Mouse (Mus musculus): Measurements from ENCODE around the gene Gtpbp1. TPM values are rescaled to one million over a fixed set of nuclear protein-coding genes. Genes with fewer than 3 reads are reported as not detected.

Gene Gtpbp1
- total and polyA plus RNA-seq, 3 experiments = 25.3 to 45.3 (median 34.2) TPM

DNA sequence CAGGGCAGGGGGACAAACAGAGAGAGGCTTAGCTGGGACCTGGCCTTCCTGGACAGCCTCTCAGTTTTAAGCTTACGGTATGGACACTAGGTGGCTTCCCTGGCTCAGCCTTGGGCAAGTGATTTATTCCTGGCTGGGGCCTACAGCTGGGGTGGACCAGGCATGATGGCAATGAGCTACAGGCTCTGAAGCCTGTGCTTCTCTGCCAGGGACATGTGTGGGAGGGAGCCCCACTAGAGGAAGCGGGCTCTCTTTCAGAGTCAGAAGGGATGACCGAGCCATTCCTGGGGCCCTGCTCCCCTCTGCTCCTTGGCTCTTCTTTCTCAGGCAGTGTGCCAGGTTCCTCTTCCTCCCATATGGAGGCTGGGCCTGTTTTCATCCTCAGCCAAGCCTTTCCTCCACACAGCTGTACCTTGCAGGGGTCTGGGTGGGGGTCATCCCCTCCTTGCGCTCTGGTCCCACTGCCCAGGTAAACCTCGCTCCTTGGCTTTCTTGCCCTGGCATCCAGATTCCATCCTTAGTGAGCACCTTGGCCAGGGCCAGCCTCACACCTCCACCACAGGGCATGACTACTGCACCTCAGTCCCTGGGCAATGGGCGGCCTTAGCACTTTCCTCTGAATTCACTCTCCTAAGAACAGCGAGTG, 73.1 kb downstream of the Gtpbp1 start:
- no peak overlapping the region for H3K4me3 ChIP-seq (replicated peaks in 1 of 3; ENCODE audit: low read depth in 2 of 3, low read length in 2 of 3, poor library complexity in 1 of 3)
- no peak for DNase-seq (ENCODE audit: extremely low read depth)
- H3K4me2 ChIP-seq (ENCODE audit: insufficient read depth, low read depth, poor library complexity, severe bottlenecking) = no peak overlapping the region
- H3K9ac ChIP-seq (ENCODE audit: insufficient read depth, low read depth) = no peak overlapping the region
- no peaks in the 10 kb centered on the region for H3K27me3 ChIP-seq (replicated peaks)
- H3K79me2 ChIP-seq (replicated peaks; ENCODE audit: control insufficient read depth, extremely low read depth, insufficient read depth, poor library complexity, severe bottlenecking) = no peaks in the 10 kb centered on the region
- peaks cover 7 to 52% of the 10 kb centered on the region in 2 experiments for H3K36me3 ChIP-seq (replicated peaks in 1 of 2; ENCODE audit: control insufficient read depth in 1 of 2, insufficient read depth in 1 of 2, low read length in 1 of 2)
- in situ Hi-C loops (cut with MboI; ENCODE audit: low pct_ligation_motif_present, low pct_unique_long_range_greater_than_20kb, low sequenced_read_pairs) (no loop called here), dilution Hi-C loops (cut with MboI; ENCODE audit: extremely low pct_ligation_motif_present, extremely low pct_unique_long_range_greater_than_20kb, low sequenced_read_pairs) (no loop called here)
- no peak overlapping the region for H3K27ac ChIP-seq (ENCODE audit: insufficient read depth, low read depth)
- H3K9me3 ChIP-seq (replicated peaks; ENCODE audit: low read length) = no peaks in the 10 kb centered on the region
- peaks cover 7 to 14% of the 10 kb centered on the region in 2 experiments; a peak in 3 of 4 replicates for H3K4me1 ChIP-seq (ENCODE audit: control insufficient read depth in 1 of 2, insufficient read depth in 2 of 2)
- TF ChIP-seq IRF4 (IDR thresholded peaks at IDR 0.05; ENCODE audit: low read depth, low read length) = no peak
- TF ChIP-seq UBTF (IDR thresholded peaks at IDR 0.05; ENCODE audit: low read depth, low read length) = no peak
- TF ChIP-seq ZNF384 (IDR thresholded peaks at IDR 0.05; ENCODE audit: low read depth, low read length) = no peak
- no peak for TF ChIP-seq ZKSCAN1 (IDR thresholded peaks at IDR 0.05; ENCODE audit: borderline replicate concordance, low read depth, low read length)
- no peak for TF ChIP-seq SIN3A (IDR thresholded peaks at IDR 0.05; ENCODE audit: low read length)
- TF ChIP-seq MXI1 (IDR thresholded peaks at IDR 0.05; ENCODE audit: low read depth, low read length) = no peak
- no peak for TF ChIP-seq CHD1 (IDR thresholded peaks at IDR 0.05; ENCODE audit: low read depth, low read length)
- no peak for TF ChIP-seq POLR2A (IDR thresholded peaks at IDR 0.05; ENCODE audit: low read depth, low read length)
- no peak for TF ChIP-seq JUN (IDR thresholded peaks at IDR 0.05; ENCODE audit: insufficient read depth, low read depth, low read length)
- TF ChIP-seq MAFK (IDR thresholded peaks at IDR 0.05; ENCODE audit: insufficient replicate concordance, low read length) = no peak
- no peak for TF ChIP-seq TCF12 (IDR thresholded peaks at IDR 0.05; ENCODE audit: low read depth, low read length)
- TF ChIP-seq ETS1 (conservative IDR thresholded peaks at IDR 0.05; ENCODE audit: low read depth, low read length) = no peak
- TF ChIP-seq PAX5 (IDR thresholded peaks at IDR 0.05; ENCODE audit: low read length) = no peak
- no peak for TF ChIP-seq RCOR1 (conservative IDR thresholded peaks at IDR 0.05; ENCODE audit: low read depth, low read length)
- TF ChIP-seq ELF1 (IDR thresholded peaks at IDR 0.05; ENCODE audit: low read depth, low read length) = no peak
- TF ChIP-seq MAX (IDR thresholded peaks at IDR 0.05; ENCODE audit: low read length) = no peak
- no peak for TF ChIP-seq MEF2A (IDR thresholded peaks at IDR 0.05; ENCODE audit: borderline replicate concordance, low read depth, low read length)
- no peak for TF ChIP-seq POLR2AphosphoS2 (IDR thresholded peaks at IDR 0.05; ENCODE audit: low read depth, low read length)

DNA sequence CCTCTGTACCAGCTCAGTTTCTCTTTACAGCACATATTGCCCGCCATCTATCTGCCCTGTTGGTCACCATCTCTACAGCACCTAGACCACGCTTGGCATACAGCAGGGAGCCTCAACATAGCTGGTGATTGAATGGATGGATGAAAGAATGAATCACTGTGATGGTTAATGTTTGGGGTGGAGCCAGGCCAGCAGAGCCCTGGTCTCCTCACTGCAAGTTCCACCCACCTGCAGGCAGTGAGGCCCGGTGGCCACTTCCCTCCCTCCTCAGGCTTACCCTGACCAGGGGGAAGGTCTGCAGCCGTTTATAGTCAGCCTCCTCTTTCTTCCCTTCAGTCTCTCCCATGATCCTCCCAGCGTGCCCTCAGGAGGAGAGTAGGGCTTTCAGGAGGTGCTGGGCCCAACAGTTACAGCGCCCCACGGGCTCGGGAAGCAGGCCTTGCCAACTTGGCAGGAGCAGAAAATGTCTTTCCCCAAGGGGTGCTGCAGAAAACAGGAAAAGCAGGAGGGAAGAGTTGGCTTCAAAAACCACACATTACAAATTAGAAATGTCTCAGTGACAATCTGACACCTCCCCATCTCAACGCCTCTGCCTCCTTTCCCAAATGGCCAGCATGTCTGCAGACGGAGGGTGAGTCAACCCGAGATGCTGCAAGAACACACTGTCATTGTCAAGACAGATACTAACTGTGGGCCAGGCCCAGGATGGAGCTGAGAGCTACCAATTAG, 74.1 kb downstream of the Gtpbp1 start:
- no peaks in the 10 kb centered on the region for H3K27me3 ChIP-seq (replicated peaks)
- H3K4me1 ChIP-seq (ENCODE audit: control insufficient read depth in 1 of 2, insufficient read depth in 2 of 2) = peaks cover 7 to 18% of the 10 kb centered on the region in 2 experiments; a peak in 3 of 4 replicates
- H3K4me2 ChIP-seq (ENCODE audit: insufficient read depth, low read depth, poor library complexity, severe bottlenecking) = no peak overlapping the region
- no peak overlapping the region for H3K4me3 ChIP-seq (replicated peaks in 1 of 3; ENCODE audit: low read depth in 2 of 3, low read length in 2 of 3, poor library complexity in 1 of 3)
- in situ Hi-C loops (cut with MboI; ENCODE audit: low pct_ligation_motif_present, low pct_unique_long_range_greater_than_20kb, low sequenced_read_pairs) = no loop called here
- DNase-seq (ENCODE audit: extremely low read depth) = no peak
- no peaks in the 10 kb centered on the region for H3K9me3 ChIP-seq (replicated peaks; ENCODE audit: low read length)
- H3K36me3 ChIP-seq (replicated peaks in 1 of 2; ENCODE audit: control insufficient read depth in 1 of 2, insufficient read depth in 1 of 2, low read length in 1 of 2) = peaks cover 7 to 52% of the 10 kb centered on the region in 2 experiments
- no peak overlapping the region for H3K27ac ChIP-seq (ENCODE audit: insufficient read depth, low read depth)
- H3K79me2 ChIP-seq (replicated peaks; ENCODE audit: control insufficient read depth, extremely low read depth, insufficient read depth, poor library complexity, severe bottlenecking) = no peaks in the 10 kb centered on the region
- no peak overlapping the region for H3K9ac ChIP-seq (ENCODE audit: insufficient read depth, low read depth)
- TF ChIP-seq MAX (IDR thresholded peaks at IDR 0.05; ENCODE audit: low read length) = no peak
- no peak for TF ChIP-seq ZKSCAN1 (IDR thresholded peaks at IDR 0.05; ENCODE audit: borderline replicate concordance, low read depth, low read length)
- TF ChIP-seq SMC3 (IDR thresholded peaks at IDR 0.05; ENCODE audit: low read depth, low read length) = no peak
- TF ChIP-seq RCOR1 (conservative IDR thresholded peaks at IDR 0.05; ENCODE audit: low read depth, low read length) = no peak
- no peak for TF ChIP-seq POLR2AphosphoS2 (IDR thresholded peaks at IDR 0.05; ENCODE audit: low read depth, low read length)
- no peak for TF ChIP-seq BHLHE40 (IDR thresholded peaks at IDR 0.05; ENCODE audit: low read depth, low read length)
- TF ChIP-seq TBP (conservative IDR thresholded peaks at IDR 0.05; ENCODE audit: low read depth, low read length) = no peak
- no peak for TF ChIP-seq ZMIZ1 (IDR thresholded peaks at IDR 0.05; ENCODE audit: low read depth, low read length)
- TF ChIP-seq MXI1 (IDR thresholded peaks at IDR 0.05; ENCODE audit: low read depth, low read length) = no peak
- TF ChIP-seq EP300 (IDR thresholded peaks at IDR 0.05; ENCODE audit: low read length) = no peak
- TF ChIP-seq CHD1 (IDR thresholded peaks at IDR 0.05; ENCODE audit: low read depth, low read length) = no peak
- no peak for TF ChIP-seq JUN (IDR thresholded peaks at IDR 0.05; ENCODE audit: insufficient read depth, low read depth, low read length)
- TF ChIP-seq JUND (conservative IDR thresholded peaks at IDR 0.05; ENCODE audit: low read depth, low read length) = no peak
- no peak for TF ChIP-seq PAX5 (IDR thresholded peaks at IDR 0.05; ENCODE audit: low read length)
- no peak for TF ChIP-seq ETS1 (conservative IDR thresholded peaks at IDR 0.05; ENCODE audit: low read depth, low read length)
- no peak for TF ChIP-seq CTCF (conservative IDR thresholded peaks at IDR 0.05 in 1 of 2, IDR thresholded peaks at IDR 0.05 in 1 of 2; ENCODE audit: low read depth in 2 of 2, low read length in 2 of 2)
- TF ChIP-seq USF1 (IDR thresholded peaks at IDR 0.05; ENCODE audit: low read depth, low read length) = no peak
- no peak for TF ChIP-seq HCFC1 (IDR thresholded peaks at IDR 0.05; ENCODE audit: low read depth, low read length)
- dilution Hi-C loops (cut with MboI; ENCODE audit: extremely low pct_ligation_motif_present, extremely low pct_unique_long_range_greater_than_20kb, low sequenced_read_pairs) = no loop called here

Data from CH12.LX (cell line).